Mouse (Mus musculus) kidney, adult 2 months (tissue): ENCODE data around the gene Cpsf4l.

Experiments used
- CTCF ChIP-seq: fragments of 200-500 bp; conservative IDR thresholded peaks from 2 replicates; pipeline ENCODE4 v1.5.1; 2011; ENCODE audit warnings: low read depth, mild to moderate bottlenecking, control low read depth, low read length, moderate library complexity, mixed read lengths; ENCODE audit not compliant: insufficient read depth, insufficient read length
- POLR2A ChIP-seq: fragments of 200-500 bp; IDR thresholded peaks from one replicate; pipeline ENCODE4 v1.6.1; 2011; ENCODE audit warnings: low read depth, low read length, control low read depth

- TF ChIP-seq POLR2A (no peak), CTCF (no peak)
Measured at GRCm38 (mm10) chr11:113722405-113723090, 12.7 kb upstream of the Cpsf4l start.
